Mouse (Mus musculus) brain, embryonic 14.5 days (tissue): ENCODE results near the gene Sirpa. TPM values are rescaled to one million over a fixed set of nuclear protein-coding genes. Genes with fewer than 3 reads are reported as not detected.

Experiments
- DNase-seq: peaks from one replicate; pipeline ENCODE4 v3.0.0-alpha.2; 2011; ENCODE audit warnings: low read depth
- CTCF ChIP-seq: fragments of 200-500 bp; IDR thresholded peaks from 2 replicates; pipeline ENCODE4 v1.5.1; 2012; ENCODE audit warnings: inconsistent platforms, mild to moderate bottlenecking, moderate library complexity, borderline replicate concordance; ENCODE audit not compliant: insufficient read depth, insufficient read length; ENCODE audit errors: extremely low read depth
- POLR2A ChIP-seq: fragments of 200-500 bp; IDR thresholded peaks from 2 replicates; pipeline ENCODE4 v1.6.1; 2012; ENCODE audit warnings: mild to moderate bottlenecking, inconsistent platforms, borderline replicate concordance; ENCODE audit not compliant: poor library complexity, insufficient read depth, insufficient read length, severe bottlenecking; ENCODE audit errors: extremely low read depth
- polyA plus RNA-seq: library from polyadenylated mRNA; depleted of rRNA; stranded (reverse); fragments of >200 nt; gene quantifications from 2 replicates; pipeline ENCODE4 v1.2.3, GENCODE M21; 2012

Sirpa gene
- polyA plus RNA-seq, 1 experiment: 44.6 TPM

DNA sequence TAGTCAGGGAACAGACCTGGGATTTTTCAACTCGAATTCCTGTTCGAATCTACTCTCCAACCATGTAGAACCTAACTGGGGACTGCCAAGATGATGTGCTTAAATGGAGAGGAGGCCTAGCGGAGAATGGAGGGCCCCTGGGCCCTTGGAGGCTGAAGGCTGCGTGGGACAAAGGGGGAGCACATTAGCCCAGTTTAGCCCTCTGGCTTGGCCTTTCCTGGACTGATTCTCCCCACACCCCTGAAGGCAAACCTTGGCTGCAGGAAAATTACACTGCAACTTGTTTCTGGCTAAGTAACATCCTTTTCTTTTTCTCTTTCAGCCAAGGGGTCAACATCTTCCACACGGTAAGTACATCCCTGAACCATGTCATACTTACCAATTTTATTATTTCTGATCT lies 28.2 kb downstream of the Sirpa start:
- DNase-seq: no peak
- no peak for TF ChIP-seq CTCF
- TF ChIP-seq POLR2A: no peak

DNA sequence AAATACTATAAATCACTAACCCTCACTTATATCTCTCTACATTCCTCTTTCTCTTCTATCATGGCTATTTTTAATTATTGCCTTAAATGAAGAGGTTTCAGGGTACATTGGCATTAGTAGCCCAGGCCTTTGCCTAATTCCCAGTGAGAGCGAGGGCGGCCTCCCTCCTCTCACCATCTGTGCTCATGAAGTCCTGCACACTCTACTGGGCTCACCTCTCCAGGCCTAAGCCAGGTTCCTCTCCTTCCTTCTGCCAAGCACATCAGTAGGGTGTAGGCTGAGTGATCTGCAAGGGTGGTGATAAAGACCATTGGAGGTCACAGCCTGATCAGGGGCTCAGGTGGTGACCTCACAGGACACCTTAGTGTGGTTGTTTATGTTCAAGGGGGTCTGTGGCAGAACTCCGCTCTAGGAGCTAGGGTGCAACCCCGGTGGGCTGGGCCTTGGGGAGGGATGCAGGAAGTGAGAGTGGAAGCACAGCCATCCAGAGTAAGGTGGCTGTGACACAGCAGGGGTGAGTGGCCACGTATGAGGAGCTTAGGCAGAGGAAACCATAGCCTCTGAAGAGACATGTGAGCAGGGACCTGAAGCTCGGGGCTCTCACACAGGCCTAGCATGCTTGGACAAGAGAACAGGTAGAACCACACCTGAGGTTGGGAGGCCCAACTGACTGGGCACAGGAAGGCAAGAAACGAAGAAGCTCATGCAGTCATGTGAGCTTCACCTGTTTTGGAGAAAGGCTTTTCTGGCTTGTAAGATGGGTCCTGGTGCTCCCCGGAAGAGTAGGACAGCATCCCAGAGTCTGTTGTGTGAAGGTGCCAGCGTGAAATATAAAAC lies 29.2 kb downstream of the Sirpa start:
- no peak for DNase-seq
- TF ChIP-seq CTCF (no peak), POLR2A (no peak)

- TF ChIP-seq CTCF (no peak), POLR2A (no peak)
- no peak for DNase-seq
These were observed 30.3 kb downstream of the Sirpa start for GRCm38 (mm10) chr2:129622918-129623317.

DNA sequence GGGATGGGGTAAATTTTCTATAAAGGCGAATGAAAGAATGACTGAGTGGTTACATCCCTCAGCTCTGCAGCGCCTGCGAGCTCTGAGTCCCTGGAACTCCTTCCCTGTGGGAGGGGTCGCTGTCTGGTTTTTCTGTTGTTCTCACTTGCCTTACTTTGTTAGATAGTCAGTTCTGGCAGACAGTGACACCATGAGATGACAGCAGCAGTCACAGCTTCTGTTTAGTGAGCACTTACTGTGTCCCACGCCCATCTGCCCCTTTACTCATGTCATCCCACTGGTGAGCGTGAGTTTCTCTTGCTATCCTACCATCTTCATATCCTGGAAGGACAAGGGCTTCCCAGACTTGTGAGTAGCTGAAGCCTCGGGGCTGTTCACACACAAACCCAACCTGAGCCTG lies 31.1 kb downstream of the Sirpa start:
- TF ChIP-seq POLR2A: no peak
- TF ChIP-seq CTCF: no peak
- DNase-seq: no peak

GRCm38 (mm10) chr2:129624246-129624918 lies 31.7 kb downstream of the Sirpa start:
- no peak for TF ChIP-seq POLR2A
- TF ChIP-seq CTCF: no peak
- peak; percentile 75 for DNase-seq

DNA sequence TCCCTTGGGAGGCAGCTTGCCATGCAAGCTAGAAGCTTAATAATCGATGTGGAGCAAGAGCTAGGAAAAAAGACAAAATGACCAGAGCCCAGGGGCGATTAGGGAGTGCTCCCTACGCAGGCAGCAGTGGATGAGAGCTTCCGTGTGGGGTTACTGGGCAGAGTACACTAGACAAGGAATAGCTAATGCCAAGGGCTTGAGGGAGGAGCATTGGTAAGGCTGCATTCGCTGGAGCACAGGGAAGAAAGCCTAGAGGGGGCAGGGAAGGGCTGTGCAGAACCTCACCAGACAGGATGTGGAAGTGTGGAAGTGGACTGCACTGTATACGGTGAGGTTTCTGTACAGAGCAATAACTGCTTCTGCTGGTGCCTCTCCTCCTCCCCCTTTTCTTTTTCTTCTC lies 32.3 kb downstream of the Sirpa start:
- peak; percentile 56 for DNase-seq

GRCm38 (mm10) chr2:129625845-129626244 lies 33.2 kb downstream of the Sirpa start:
- no peak for DNase-seq
- TF ChIP-seq POLR2A (no peak), CTCF (no peak)

More for the DNA sequence above, 32.3 kb downstream of the Sirpa start:
- TF ChIP-seq CTCF: no peak

DNA sequence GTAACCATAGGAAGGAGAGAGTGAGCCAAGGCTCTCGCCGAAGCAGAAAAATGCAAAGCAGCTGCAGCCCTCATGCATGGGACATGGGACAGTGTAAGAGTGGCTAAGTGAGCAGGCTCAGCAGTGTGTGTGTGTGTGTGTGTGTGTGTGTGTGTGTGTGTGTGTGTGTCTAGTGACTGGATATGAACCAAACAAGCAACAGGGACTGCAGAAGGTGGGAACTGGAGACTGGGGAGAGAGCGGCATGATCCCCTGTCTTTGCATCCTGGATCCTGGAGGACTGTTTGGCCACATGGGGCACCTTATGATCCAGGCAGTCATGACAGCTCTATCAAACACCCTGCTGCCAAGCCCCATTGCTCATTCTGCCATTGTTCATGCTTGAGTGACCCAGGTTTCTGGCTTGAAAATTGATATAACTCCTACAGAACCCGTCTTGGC lies 34.0 kb downstream of the Sirpa start:
- TF ChIP-seq CTCF (no peak), POLR2A (no peak)
- DNase-seq: no peak

GRCm38 (mm10) chr2:129627133-129627532 lies 34.5 kb downstream of the Sirpa start:
- TF ChIP-seq CTCF (no peak), POLR2A (no peak)

GRCm38 (mm10) chr2:129627811-129628210 lies 35.2 kb downstream of the Sirpa start:
- TF ChIP-seq POLR2A: no peak
- no peak for TF ChIP-seq CTCF
- no peak for DNase-seq

More at GRCm38 (mm10) chr2:129627133-129627532, 34.5 kb downstream of the Sirpa start:
- DNase-seq: no peak

GRCm38 (mm10) chr2:129628456-129629185 lies 36.0 kb downstream of the Sirpa start:
- no peak for DNase-seq
- TF ChIP-seq POLR2A (no peak), CTCF (no peak)

DNA sequence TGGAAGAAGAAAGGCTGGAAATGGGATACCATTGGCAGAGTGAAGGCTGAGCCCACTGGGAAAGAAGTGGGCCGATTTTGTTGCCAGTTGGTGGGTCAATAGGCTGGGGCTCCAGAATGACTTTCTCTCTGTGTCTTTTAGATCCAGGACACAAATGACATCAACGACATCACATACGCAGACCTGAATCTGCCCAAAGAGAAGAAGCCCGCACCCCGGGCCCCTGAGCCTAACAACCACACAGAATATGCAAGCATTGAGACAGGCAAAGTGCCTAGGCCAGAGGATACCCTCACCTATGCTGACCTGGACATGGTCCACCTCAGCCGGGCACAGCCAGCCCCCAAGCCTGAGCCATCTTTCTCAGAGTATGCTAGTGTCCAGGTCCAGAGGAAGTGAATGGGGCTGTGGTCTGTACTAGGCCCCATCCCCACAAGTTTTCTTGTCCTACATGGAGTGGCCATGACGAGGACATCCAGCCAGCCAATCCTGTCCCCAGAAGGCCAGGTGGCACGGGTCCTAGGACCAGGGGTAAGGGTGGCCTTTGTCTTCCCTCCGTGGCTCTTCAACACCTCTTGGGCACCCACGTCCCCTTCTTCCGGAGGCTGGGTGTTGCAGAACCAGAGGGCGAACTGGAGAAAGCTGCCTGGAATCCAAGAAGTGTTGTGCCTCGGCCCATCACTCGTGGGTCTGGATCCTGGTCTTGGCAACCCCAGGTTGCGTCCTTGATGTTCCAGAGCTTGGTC lies 37.3 kb downstream of the Sirpa start:
- DNase-seq: no peak
- TF ChIP-seq POLR2A: no peak
- no peak for TF ChIP-seq CTCF
